Comparison of ENCODE assay signal across 8 mouse cellular contexts in genomic region chr11:33843294-33843864, GRCm38 (mm10).
DNase-seq lines count a peak whose midpoint lies in the region; ATAC-seq and TF ChIP-seq lines count a peak whose summit lies in the region.

No protein-coding gene starts in this region.

- peak; percentile 80 for ATAC-seq in kidney, embryonic 14.5 days (ENCODE audit: low FRiP score, low TSS enrichment)
- peak; percentile 85 for ATAC-seq in hindbrain, embryonic 14.5 days (ENCODE audit: low FRiP score)
- ATAC-seq in neural tube, embryonic 11.5 days (ENCODE audit: insufficient read depth, low FRiP score, low TSS enrichment) = peak; percentile 90

- H3K36me3 ChIP-seq in kidney, embryonic 14.5 days (ENCODE audit: control insufficient read depth, insufficient read depth, low read length) = no peaks in the 10 kb centered on the region
- no peaks in the 10 kb centered on the region for H3K36me3 ChIP-seq in hindbrain, embryonic 14.5 days (replicated peaks; ENCODE audit: control insufficient read depth, insufficient read depth)
- H3K36me3 ChIP-seq in neural tube, embryonic 11.5 days (ENCODE audit: control insufficient read depth, insufficient read depth, low read length) = no peaks in the 10 kb centered on the region

- H3K27me3 ChIP-seq in kidney, embryonic 14.5 days (ENCODE audit: control insufficient read depth, insufficient read depth, low read length) = peaks cover 32% of the 10 kb centered on the region
- no peaks in the 10 kb centered on the region for H3K27me3 ChIP-seq in hindbrain, embryonic 14.5 days (ENCODE audit: control insufficient read depth, insufficient read depth, low read length)
- peaks cover 7% of the 10 kb centered on the region; the same call in 1 of the 2 replicates for H3K27me3 ChIP-seq in neural tube, embryonic 11.5 days (ENCODE audit: control insufficient read depth, insufficient read depth, low read length)

- TF ChIP-seq POLR2A in cortical plate, adult 2 months (IDR thresholded peaks at IDR 0.05; ENCODE audit: extremely low read depth, insufficient read depth, low read length) = no peak

- DNase-seq in kidney, adult 9 months = no peak
- peak; percentile 52 for DNase-seq in hindbrain, embryonic 14.5 days (ENCODE audit: low spot score)
- DNase-seq in neural tube, embryonic 11.5 days (ENCODE audit: low spot score) = peak; percentile 70
- no peak for DNase-seq in ovary, postnatal 36 days (ENCODE audit: low spot score)
- DNase-seq in adipocyte (ENCODE audit: low spot score) (no peak), MN1 (ENCODE audit: low spot score) (no peak)

- H3K27ac ChIP-seq in kidney, embryonic 14.5 days (ENCODE audit: low read depth, low read length) = no peak overlapping the region
- no peak overlapping the region for H3K27ac ChIP-seq in cortical plate, adult 2 months (ENCODE audit: insufficient read depth, low read length)
- H3K27ac ChIP-seq in hindbrain, embryonic 14.5 days = peak overlapping the region; percentile 71
- no peak overlapping the region for H3K27ac ChIP-seq in neural tube, embryonic 11.5 days (ENCODE audit: low read depth, low read length)

- no peaks in the 10 kb centered on the region for H3K4me1 ChIP-seq in kidney, embryonic 14.5 days (ENCODE audit: control insufficient read depth, insufficient read depth, low read length)
- no peaks in the 10 kb centered on the region for H3K4me1 ChIP-seq in cortical plate, adult 2 months (ENCODE audit: control insufficient read depth, insufficient read depth, low read length)
- H3K4me1 ChIP-seq in hindbrain, embryonic 14.5 days (replicated peaks; ENCODE audit: control insufficient read depth, insufficient read depth, low read length) = peaks cover 47% of the 10 kb centered on the region
- H3K4me1 ChIP-seq in neural tube, embryonic 11.5 days (ENCODE audit: control insufficient read depth, insufficient read depth, low read length) = no peaks in the 10 kb centered on the region

- TF ChIP-seq CTCF in cortical plate, adult 2 months (IDR thresholded peaks at IDR 0.05; ENCODE audit: extremely low read depth, insufficient read depth, low read length) = no peak

- WGBS in kidney, embryonic 14.5 days = under 1% methylated on average over 49 of the region's 52 CpGs
- 1% methylated on average over 44 of the region's 52 CpGs for WGBS in hindbrain, embryonic 14.5 days
- 1% methylated on average over 48 of the region's 52 CpGs for WGBS in neural tube, embryonic 11.5 days

- peak overlapping the region; percentile 85 for H3K4me2 ChIP-seq in kidney, embryonic 14.5 days (replicated peaks; ENCODE audit: low read depth, low read length)
- peak overlapping the region; percentile 85 for H3K4me2 ChIP-seq in hindbrain, embryonic 14.5 days (replicated peaks)
- H3K4me2 ChIP-seq in neural tube, embryonic 11.5 days (ENCODE audit: low read depth) = peak overlapping the region; percentile 87

- peak overlapping the region; percentile 41 for H3K4me3 ChIP-seq in kidney, embryonic 14.5 days (ENCODE audit: low read length)
- H3K4me3 ChIP-seq in cortical plate, adult 2 months (ENCODE audit: insufficient read depth, low read length) = peak overlapping the region; percentile 22
- peak overlapping the region; percentile 47 for H3K4me3 ChIP-seq in hindbrain, embryonic 14.5 days (replicated peaks; ENCODE audit: low read length)
- peak overlapping the region; percentile 44 for H3K4me3 ChIP-seq in neural tube, embryonic 11.5 days (ENCODE audit: low read depth, low read length)

- no peaks in the 10 kb centered on the region for H3K9me3 ChIP-seq in kidney, embryonic 14.5 days (ENCODE audit: control insufficient read depth, low read length)
- H3K9me3 ChIP-seq in hindbrain, embryonic 14.5 days (ENCODE audit: control insufficient read depth, low read length) = no peaks in the 10 kb centered on the region
- H3K9me3 ChIP-seq in neural tube, embryonic 11.5 days (ENCODE audit: control insufficient read depth, low read length) = no peaks in the 10 kb centered on the region

- H3K9ac ChIP-seq in kidney, embryonic 14.5 days (ENCODE audit: low read depth, low read length) = peak overlapping the region; percentile 59
- H3K9ac ChIP-seq in hindbrain, embryonic 14.5 days = peak overlapping the region; percentile 79
- H3K9ac ChIP-seq in neural tube, embryonic 11.5 days (ENCODE audit: low read length) = peak overlapping the region; percentile 77

Comparison
In these comparisons a context has a peak if more than half of its experiments do, and no peak if none do; other contexts are left out.
1. DNase-seq: peak in hindbrain, embryonic 14.5 days (single experiment) and neural tube, embryonic 11.5 days (single experiment); none in kidney, adult 9 months (single experiment), ovary, postnatal 36 days (single experiment), adipocyte (single experiment) and MN1 (single experiment).
2. Peak in every context shown above with its lines, with median percentiles within 50 percentile points of each other: ATAC-seq, H3K4me2 ChIP-seq, H3K4me3 ChIP-seq and H3K9ac ChIP-seq.